Mouse (Mus musculus) gastrocnemius, postnatal 14 days (tissue): ENCODE data around the gene St3gal3. TPM values are rescaled to one million over a fixed set of nuclear protein-coding genes. Genes with fewer than 3 reads are reported as not detected.

Source experiments
- DNase-seq: peaks from one replicate; pipeline ENCODE4 v3.0.0; 2021; ENCODE audit warnings: mixed read lengths
- intact Hi-C: fragments of 180-260 bp; cut with DNase I; formaldehyde crosslinking; loops from one replicate; pipeline ENCODE4 v1.15.1; 2025; ENCODE audit warnings: low total_unique reads
- total RNA-seq, 2 experiments: library from RNA; stranded (reverse); gene quantifications; 2 replicates each; pipeline ENCODE4 v1.2.3; 2021

The St3gal3 gene
- total RNA-seq, 2 experiments from 2014 or later = 50.0 to 56.1 TPM

- no peak for DNase-seq
- intact Hi-C loops = no loop called here
These were observed 12.4 kb upstream of the St3gal3 start for GRCm38 (mm10) chr4:118147090-118147489.

DNA sequence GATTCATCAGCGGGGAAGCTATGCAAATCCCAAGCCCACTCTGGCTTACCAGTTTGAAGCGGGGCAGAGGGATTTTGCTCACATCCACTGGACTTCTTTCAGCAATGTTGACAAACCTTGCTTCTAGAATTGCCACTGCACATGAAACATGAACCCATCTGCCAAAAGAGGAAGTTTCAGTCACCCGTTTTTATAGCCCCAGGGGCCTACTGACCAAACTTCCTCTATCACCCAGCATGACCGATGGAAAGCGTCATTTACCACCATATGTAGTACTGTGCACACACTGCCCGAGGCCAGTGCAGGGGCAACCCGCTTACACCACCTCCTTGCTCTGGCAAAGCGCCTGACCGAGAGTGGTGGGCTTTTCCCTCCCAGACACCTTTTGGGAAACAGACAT is 9.6 kb upstream of the St3gal3 start:
- intact Hi-C loops = no loop called here
- no peak for DNase-seq

DNA sequence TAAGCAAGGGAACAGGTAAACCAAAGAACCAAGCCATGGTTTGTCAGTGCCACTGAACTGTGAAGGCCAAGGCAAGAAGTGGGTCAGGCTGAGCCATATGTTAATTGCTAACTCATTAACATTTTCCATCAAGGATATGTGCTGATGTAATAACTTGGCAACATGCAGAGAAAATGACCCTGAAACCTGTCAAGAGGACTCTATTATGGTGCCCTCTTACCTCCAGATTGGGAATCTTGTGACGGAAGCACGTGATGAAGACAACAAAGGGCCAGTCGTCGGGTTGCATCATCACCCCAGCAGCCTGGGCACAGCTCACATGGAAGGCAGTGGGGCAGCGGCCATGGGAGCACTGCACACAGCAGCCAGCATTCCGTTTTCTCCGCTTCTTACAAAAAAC is 9.0 kb upstream of the St3gal3 start:
- intact Hi-C loops = no loop called here

DNA sequence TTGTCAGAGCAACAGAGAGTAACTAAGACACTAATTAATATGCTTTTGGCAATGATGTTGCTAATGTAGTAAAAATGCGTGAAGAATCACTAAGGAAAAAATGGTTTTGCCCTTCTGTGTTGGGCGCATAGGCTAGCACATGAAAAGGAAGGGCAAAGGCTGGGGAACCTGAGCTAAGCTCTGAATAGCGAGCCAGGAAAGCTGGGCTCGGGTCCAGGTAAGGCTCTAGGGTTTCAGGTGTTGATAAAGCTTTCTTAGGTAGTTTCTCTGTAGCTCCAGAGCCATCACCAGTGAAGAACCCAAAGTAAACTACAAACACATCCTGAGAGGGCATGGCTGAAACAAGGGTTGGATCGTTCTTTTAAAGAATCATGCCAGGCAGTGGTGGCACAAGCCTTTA is 6.8 kb upstream of the St3gal3 start:
- intact Hi-C loops = no loop called here
- peak; percentile 43 for DNase-seq

More for the DNA sequence above, 9.0 kb upstream of the St3gal3 start:
- DNase-seq = no peak

DNA sequence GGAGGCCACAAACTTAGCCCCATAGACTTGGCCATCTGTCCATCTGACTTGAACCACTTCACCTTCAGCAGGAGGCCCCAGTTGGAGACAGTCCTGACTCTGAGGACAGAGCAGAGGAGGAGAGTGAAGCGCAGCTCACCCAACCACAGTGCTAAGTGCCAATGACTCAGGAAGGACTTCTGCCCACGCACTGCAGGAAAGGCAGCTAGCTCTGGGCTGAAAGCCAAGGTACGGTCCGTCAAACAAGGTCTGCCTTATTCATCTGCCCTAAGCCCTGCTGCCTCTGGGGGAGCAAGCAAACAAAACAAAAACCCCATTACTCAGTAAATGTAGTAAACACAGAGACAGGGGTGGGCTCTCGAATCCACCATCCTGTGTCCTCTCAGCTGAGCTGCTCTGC is 4.2 kb upstream of the St3gal3 start:
- DNase-seq = peak; percentile 46
- intact Hi-C loops = no loop called here

DNA sequence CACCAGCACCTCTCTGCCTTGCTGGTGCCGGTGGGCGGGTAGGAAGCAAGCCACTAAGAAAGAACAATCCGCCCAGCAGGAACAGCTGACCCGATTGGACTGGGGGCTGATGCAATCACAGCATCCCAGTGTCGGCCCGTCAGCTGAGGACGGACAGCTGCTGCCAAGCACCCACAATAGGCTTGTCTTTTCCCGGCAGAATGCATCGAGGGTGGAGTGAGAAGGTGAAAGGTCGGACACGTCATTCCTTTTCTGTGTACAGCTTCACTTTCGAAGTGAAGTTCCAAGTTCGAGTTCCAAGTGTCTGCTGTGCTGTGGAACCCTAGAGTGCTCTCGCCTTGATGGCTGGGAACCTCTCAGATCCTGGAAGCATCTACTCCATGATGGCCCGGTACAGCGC is 3.1 kb upstream of the St3gal3 start:
- intact Hi-C loops = no loop called here
- no peak for DNase-seq

DNA sequence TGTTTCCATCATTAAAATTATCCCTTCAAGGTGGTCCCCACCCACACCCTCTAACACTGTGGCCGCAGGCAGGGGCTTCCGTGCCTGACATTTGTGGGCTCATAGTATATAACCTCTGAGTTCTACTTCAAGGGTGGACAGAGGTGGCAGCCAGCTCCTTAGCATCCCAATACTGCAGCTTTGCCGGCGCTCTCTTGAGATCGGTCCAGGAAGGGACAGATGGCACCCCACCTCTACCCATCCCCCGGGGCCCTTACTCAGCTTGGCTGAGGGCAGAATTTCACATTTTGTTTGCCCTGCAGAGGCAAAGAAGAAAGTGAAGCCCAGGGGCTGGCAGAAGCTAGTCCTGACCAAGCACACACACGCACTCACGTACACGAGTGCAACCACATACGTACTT is 2.6 kb upstream of the St3gal3 start:
- intact Hi-C loops = no loop called here
- no peak for DNase-seq

- intact Hi-C loops = no loop called here
- DNase-seq = no peak
These were observed 700 bp upstream of the St3gal3 start for GRCm38 (mm10) chr4:118135414-118135813.

DNA sequence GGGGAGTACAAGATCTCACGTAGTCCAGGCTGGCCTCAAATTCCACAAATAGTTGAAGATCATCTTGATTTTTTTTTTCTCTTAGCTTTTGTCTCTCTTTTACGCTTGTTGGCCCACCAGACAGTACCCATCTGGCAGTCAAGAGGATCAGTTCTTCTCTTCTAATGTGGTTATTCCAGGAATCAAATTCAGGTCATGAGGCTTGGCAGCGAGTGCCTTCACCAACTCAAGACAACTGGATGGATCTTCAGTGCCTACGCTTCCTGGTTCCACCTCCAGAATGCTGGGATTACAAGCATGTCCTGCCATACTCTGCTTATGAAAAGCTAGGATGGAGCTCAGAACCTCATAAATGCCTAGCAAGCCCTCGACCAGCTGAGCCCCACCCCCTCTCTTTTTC is 3.4 kb downstream of the St3gal3 start:
- DNase-seq = no peak
- intact Hi-C loops = no loop called here

- intact Hi-C loops = no loop called here
- no peak for DNase-seq
These were observed 11.5 kb downstream of the St3gal3 start for GRCm38 (mm10) chr4:118123030-118123704.

DNA sequence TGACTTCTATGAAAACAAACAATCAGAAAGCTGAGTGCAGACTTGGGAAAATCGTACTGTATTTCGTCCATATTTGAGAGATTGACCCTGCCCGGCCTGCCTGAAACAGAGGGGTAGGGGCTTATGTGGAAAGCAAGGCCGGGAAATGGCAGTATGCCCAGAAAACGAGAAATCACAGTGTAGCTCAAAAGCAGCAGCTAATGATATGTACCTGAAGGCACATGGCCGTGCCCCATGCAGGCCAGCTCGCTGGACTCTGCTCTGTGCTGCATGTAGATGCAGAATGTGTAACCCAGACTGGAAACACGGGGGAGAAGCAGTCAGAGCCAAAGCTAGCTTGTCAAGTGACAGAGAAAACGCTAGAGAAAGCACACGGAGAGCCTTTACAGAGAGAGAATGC is 12.6 kb downstream of the St3gal3 start:
- intact Hi-C loops = no loop called here
- DNase-seq = no peak

DNA sequence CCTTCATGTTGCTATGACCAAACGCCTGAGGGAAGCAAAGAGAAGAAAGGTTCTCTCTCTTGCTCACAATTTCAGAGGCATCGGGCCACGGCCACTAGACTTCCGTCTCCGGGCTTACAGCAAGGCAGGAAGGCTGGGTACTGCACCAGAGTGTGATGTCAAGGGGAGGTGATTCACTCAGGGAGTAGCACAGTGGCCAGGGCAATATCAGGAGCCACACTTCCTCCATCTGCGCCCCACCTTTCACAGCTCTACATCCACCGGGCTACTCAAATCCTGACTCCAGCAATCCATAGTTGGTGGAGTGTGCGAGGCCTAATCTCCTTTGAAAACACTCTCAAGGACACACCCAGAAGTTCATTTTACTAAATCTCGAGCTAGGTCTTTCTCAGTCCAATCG is 17.1 kb downstream of the St3gal3 start:
- no peak for DNase-seq
- intact Hi-C loops = no loop called here

DNA sequence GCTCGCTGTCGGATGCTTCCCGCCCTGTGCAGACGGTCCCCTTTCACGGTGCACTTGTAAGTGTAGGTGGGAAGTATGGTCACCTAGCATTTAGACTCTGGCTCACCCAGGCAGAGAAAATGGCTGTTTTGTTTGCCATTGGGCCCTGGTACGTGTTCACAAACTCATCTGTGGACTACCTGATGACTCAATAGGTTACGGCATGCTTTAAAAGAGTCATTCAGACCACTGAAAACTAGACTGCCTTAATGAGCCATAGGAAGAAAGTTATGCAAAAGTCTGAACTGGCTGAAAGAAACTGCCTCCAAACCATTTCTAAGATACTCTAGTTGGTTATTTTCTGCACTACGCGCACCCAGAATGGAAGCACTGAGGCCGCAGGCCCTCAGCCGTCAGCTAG is 18.6 kb downstream of the St3gal3 start:
- DNase-seq = no peak
- intact Hi-C loops = no loop called here

GRCm38 (mm10) chr4:118115132-118115531 is 19.6 kb downstream of the St3gal3 start:
- DNase-seq = no peak
- intact Hi-C loops = no loop called here

DNA sequence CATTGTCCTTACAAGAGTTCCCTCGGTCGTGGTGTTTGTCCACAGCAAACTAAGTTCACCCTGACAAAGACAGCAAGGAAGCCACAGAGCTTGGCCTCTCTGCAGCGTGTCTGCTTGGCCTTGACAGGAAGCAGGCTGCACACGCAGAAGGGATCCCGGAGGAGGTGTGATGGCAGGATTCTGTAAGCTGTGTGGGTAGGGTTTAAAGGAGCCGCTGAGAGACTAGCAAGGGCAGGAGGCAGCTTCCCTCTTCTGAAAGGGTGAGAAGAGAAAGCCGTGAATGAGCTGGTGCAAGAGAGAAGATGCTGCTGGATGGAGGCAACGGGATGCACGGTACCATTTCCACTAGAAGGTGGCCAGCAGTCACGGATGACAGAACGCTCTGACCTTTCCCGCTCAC is 22.1 kb downstream of the St3gal3 start:
- intact Hi-C loops = no loop called here
- DNase-seq = no peak

DNA sequence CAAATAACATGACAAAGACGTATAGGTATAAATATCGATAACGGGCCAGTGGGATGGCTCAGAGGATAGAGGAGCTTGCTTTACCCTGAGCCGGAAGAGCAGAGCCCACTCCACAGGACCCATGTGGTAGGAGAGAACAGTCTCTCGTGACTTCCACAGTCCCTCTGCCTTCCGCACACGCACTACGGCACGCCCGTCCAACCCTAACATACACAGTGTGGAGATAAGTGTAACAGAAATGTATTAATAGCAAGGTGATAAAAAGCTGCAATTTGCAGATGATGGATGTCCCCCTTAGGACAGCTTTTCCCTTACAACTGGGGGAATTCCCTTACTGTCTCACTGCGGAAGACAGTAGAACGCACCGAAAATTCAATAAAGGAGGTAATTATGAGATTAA is 25.1 kb downstream of the St3gal3 start:
- intact Hi-C loops = no loop called here
- DNase-seq = no peak

GRCm38 (mm10) chr4:118108779-118109178 is 25.9 kb downstream of the St3gal3 start:
- peak; percentile 49 for DNase-seq
- intact Hi-C loops = no loop called here

GRCm38 (mm10) chr4:118105256-118106053 is 29.3 kb downstream of the St3gal3 start:
- intact Hi-C loops = no loop called here
- DNase-seq = no peak

DNA sequence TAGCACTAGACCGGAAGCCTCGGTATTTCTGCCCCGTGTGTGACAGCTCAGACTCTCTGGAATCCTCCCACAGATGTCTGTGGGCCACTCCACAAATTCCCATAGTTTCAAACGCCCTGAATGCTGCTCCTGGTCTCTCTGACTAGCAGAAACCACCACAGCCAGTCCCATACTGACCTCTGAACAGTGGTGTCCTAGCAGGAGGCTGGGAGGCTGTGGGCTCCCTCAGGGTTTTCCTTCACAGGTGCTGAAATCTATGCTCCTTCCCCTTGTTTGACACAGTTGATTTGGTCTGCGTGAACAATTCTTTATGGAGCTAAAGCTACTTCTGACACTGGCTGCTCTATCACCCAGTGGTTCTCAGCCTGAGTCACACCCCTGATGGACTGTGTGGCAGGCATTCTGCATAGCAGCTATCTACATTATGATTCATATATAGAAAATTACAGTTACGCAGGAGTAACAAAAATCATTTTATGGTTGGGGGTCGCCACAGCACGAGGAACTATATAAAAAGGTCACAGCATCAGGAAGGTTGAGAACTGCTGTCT is 31.4 kb downstream of the St3gal3 start:
- no peak for DNase-seq
- intact Hi-C loops = no loop called here

DNA sequence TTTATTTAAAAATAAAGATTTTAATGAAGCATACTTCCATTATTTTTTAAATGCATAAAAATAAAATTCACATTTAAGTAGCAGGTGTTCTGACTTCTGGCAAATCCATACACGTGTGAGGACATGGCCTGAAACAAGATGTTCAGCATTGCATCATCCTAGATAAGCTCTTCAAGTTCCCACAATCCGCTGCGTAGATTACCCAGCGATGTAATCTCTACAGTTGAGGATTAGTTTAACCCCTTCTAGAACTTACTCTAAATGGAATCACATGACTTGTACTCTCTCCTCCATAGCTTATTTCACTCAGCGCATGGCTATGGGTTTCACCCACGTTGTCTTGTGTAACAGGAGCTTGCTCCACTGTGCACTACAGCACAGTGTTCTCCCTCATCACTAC is 33.2 kb downstream of the St3gal3 start:
- intact Hi-C loops = no loop called here
- no peak for DNase-seq
